Mouse (Mus musculus) lung, embryonic 15.5 days (tissue): ENCODE measurements around the gene Map3k7. TPM values are rescaled to one million over a fixed set of nuclear protein-coding genes. Genes with fewer than 3 reads are reported as not detected.
A peak's percentile ranks its signal among the peaks of the same experiment; 100 is the strongest.

Experiments used
- ATAC-seq: fragments of 200-750 bp; cut with Nextera tagmentation; 2 replicates; pipeline ENCODE4 v1.8.0; 2017; ENCODE audit warnings: moderate number of reproducible peaks, borderline replicate concordance; ENCODE audit not compliant: low FRiP score, low TSS enrichment; ENCODE audit errors: extremely low read depth
- H3K27ac ChIP-seq: fragments of 300-500 bp; sonication (generic); 2 replicates; pipeline ENCODE4 v1.5.1; 2015; ENCODE audit warnings: moderate library complexity, mild to moderate bottlenecking, inconsistent platforms
- H3K27me3 ChIP-seq: fragments of 300-500 bp; sonication (generic); 2 replicates; pipeline ENCODE4 v1.6.1; 2015; ENCODE audit warnings: inconsistent platforms
- H3K36me3 ChIP-seq: fragments of 300-500 bp; sonication (generic); 2 replicates; pipeline ENCODE4 v1.6.1; 2015; ENCODE audit warnings: inconsistent platforms
- H3K4me1 ChIP-seq: fragments of 300-500 bp; sonication (generic); 2 replicates; pipeline ENCODE4 v1.6.1; 2015; ENCODE audit warnings: inconsistent platforms
- H3K4me2 ChIP-seq: fragments of 300-500 bp; sonication (generic); 2 replicates; pipeline ENCODE4 v1.6.1; 2015; ENCODE audit warnings: inconsistent platforms, mild to moderate bottlenecking, moderate library complexity
- H3K4me3 ChIP-seq: fragments of 300-500 bp; sonication (generic); 2 replicates; pipeline ENCODE4 v1.5.1; 2015; ENCODE audit warnings: mild to moderate bottlenecking, inconsistent platforms
- H3K9ac ChIP-seq: fragments of 300-500 bp; sonication (generic); 2 replicates; pipeline ENCODE4 v1.6.1; 2015; ENCODE audit warnings: inconsistent platforms
- H3K9me3 ChIP-seq: fragments of 300-500 bp; sonication (generic); 2 replicates; pipeline ENCODE4 v1.6.1; 2016; ENCODE audit warnings: inconsistent platforms
- WGBS: fragments of 180-500 bp; shearing (Covaris S2); methylation state at CpG from one replicate; pipeline ENCODE4 v1.1.7; 2015; 5-methylcytosine and 5-hydroxymethylcytosine counted together
- polyA plus RNA-seq: library from polyadenylated mRNA; unstranded; fragments of >200 nt; fragmentation: Nextera tagmentation; extraction: Ambion mirVana; gene quantifications from 2 replicates; pipeline ENCODE4 v1.2.1, GENCODE M21; 2015

Map3k7 gene
- polyA plus RNA-seq, 1 experiment from 2014 or later = 34.6 TPM

DNA sequence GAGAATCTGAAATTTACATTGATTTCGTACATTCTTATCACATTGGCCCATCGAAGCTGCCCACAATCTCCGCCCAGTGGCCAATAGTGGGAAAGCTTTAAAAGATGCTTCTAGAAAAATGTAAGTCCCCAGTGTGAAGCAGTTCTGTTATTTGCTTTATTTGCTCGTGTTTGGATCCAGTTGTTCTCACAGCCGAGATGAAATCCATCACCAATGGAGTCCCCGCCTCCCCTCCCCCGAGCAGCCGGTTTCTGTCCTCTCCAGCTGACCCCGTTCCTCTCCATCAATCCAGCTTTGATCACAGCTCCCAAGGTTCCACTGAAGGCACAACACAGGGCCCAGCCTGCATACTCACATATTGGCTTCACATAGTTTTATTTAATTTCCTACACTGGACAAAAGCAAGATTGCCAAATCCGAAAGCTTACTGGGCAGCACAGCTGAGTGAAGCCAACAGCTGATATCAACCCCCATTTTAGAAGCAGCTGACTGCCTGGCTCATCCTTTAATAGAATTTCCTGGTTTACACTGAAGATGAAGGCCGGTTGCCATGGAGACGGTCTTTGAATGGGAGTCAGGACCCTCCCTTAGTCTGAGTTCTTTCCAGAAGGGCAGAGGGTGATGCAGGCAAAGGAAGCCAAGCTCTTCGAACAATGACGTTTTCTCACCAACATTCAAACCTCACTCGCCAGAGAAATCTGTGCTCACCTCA lies 78.0 kb downstream of the Map3k7 start:
- Histone ChIP-seq H3K4me3 (no peak overlapping the region), H3K36me3 (no peaks in the 10 kb centered on the region), H3K4me1 (0 out of 2 replicates have a peak, but pooled peaks cover 6% of the 10 kb centered on the region), H3K9ac (no peak overlapping the region), H3K27ac (no peak overlapping the region), H3K27me3 (no peaks in the 10 kb centered on the region), H3K9me3 (no peaks in the 10 kb centered on the region), H3K4me2 (no peak overlapping the region)
- 50% methylated on average over 15 of the region's 15 CpGs for WGBS
- no peak for ATAC-seq

GRCm38 (mm10) chr4:32045234-32045633 lies 81.3 kb downstream of the Map3k7 start:
- no peak overlapping the region for H3K27ac ChIP-seq
- no peaks in the 10 kb centered on the region for H3K27me3 ChIP-seq
- no peak overlapping the region for H3K9ac ChIP-seq
- ATAC-seq = no peak
- 0 out of 2 replicates have a peak, but pooled peaks cover 6% of the 10 kb centered on the region for H3K4me1 ChIP-seq
- H3K36me3 ChIP-seq = no peaks in the 10 kb centered on the region
- H3K4me3 ChIP-seq = no peak overlapping the region
- WGBS = 26% methylated on average over 5 of the region's 5 CpGs
- no peak overlapping the region for H3K4me2 ChIP-seq
- H3K9me3 ChIP-seq = no peaks in the 10 kb centered on the region

DNA sequence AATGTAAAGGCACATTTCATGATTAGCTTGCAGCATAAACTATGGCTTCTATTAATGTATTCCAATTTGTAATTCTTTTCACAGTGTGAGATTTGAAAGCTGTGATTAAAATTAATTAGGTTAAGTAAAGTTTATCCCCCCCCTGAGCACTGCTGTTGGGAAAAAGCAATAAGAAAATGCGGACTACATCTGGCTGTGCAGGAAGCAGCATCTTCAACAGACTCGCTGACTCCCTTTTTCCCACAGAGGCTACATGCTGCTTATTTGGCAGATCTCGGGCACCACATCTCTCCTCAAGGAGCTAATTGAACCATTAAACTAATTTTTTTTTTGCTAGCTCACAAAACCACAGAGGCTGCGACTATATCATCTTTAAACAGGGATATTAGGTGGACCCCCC lies 85.9 kb downstream of the Map3k7 start:
- no peaks in the 10 kb centered on the region for H3K36me3 ChIP-seq
- no peak overlapping the region for H3K4me3 ChIP-seq
- ATAC-seq = no peak
- no peak overlapping the region for H3K9ac ChIP-seq
- no peaks in the 10 kb centered on the region for H3K9me3 ChIP-seq
- no peak overlapping the region for H3K27ac ChIP-seq
- H3K4me1 ChIP-seq = no peaks in the 10 kb centered on the region; the same call in 1 of the 2 replicates
- 68% methylated on average over 4 of the region's 4 CpGs for WGBS
- H3K4me2 ChIP-seq = no peak overlapping the region
- H3K27me3 ChIP-seq = no peaks in the 10 kb centered on the region

DNA sequence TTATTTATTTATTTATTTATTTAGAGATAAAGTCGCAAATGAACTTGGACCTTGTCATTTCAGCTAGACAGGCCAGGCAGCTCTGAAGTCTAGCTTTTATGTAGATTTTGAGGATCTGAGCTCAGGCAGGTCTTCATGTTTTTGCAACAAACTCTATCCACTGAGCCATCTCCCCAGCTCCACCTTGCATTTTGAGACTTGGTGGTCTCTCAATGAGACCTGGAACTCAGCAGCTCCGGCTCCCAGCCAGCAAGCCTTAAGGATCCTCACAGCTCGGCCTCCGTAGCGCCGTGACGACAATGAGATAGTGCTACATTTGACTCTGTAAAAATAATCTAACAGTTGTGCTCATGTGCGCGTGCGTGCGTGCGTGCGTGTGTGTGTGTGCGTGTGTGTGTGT lies 89.3 kb downstream of the Map3k7 start:
- no peak overlapping the region for H3K27ac ChIP-seq
- H3K4me1 ChIP-seq = peaks cover 10% of the 10 kb centered on the region
- no peaks in the 10 kb centered on the region for H3K27me3 ChIP-seq
- H3K4me2 ChIP-seq = no peak overlapping the region
- no peaks in the 10 kb centered on the region for H3K36me3 ChIP-seq
- no peak overlapping the region for H3K4me3 ChIP-seq
- no peak overlapping the region for H3K9ac ChIP-seq
- no peaks in the 10 kb centered on the region for H3K9me3 ChIP-seq
- no peak for ATAC-seq
- WGBS = 90% methylated on average over 14 of the region's 14 CpGs

DNA sequence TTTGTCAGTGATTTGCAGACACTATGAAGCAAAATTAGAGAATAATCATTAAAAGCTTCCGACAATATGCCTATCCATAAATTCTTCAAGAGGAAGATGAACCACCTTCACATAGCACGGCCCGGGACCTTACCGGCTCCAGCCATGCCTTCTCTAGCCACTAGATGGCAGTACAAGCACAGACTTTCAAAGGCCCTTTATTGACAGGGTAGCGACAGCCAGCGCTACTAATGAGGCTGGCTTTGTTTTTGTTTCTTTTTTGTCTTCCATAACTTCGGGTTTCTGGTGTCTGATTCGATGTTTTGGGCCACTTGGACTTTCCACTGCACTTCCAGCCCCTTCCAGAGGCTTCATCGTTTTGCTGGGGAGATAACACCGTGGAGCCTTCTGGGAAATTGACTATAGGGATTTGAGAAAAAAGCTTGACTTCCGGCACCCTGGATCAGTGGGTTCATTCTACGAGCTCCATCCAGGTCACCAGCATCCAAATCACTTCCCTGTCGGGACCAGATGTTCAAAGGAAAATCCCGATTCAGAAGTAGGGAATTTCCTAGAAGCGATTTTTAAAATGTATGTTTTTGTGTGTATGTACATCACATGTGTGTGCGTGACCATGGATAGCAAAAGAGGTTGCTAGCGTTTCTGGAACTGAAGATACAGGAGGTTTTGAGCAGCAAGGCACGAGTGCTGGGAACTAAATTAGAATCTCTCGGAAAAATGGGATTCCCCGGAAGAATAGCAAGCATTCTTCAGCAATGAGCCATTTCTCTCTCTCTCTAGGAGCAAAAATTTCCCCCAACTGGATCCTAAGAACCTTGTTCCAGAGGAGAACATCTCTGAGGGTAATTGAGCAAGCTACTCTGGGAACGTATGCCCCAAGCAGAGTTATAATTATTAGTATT lies 91.5 kb downstream of the Map3k7 start:
- Histone ChIP-seq H3K9ac (peak overlapping the region; percentile 51), H3K4me1 (peaks cover 10% of the 10 kb centered on the region), H3K4me3 (peak overlapping the region; percentile 47), H3K9me3 (no peaks in the 10 kb centered on the region), H3K27me3 (no peaks in the 10 kb centered on the region), H3K36me3 (no peaks in the 10 kb centered on the region), H3K4me2 (peak overlapping the region; percentile 70), H3K27ac (no peak overlapping the region)
- peak; percentile 91; the same call in 1 of the 2 replicates for ATAC-seq
- WGBS = 17% methylated on average over 21 of the region's 21 CpGs

DNA sequence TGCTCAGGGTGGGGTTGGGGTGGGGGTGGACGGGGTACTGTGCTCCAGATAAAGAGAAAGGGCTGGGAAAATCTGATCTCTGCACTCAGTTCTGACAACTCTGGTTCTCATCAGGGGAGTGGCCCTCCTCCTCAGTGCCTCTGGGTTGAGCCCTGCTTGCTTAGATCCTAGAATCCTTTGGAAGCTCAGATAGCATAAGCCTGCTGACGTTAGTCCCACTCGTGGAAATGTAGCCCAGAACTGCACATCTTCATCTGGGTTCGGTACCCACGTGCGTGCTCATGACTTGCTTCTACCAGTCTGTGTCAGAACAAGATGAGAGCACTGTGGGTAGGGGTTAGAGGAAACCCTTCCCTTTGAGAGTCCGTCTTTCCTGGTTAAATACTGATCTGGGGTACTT lies 92.5 kb downstream of the Map3k7 start:
- no peak for ATAC-seq
- no peak overlapping the region for H3K4me3 ChIP-seq
- H3K9ac ChIP-seq = no peak overlapping the region
- H3K36me3 ChIP-seq = no peaks in the 10 kb centered on the region
- H3K4me2 ChIP-seq = no peak overlapping the region
- no peaks in the 10 kb centered on the region for H3K9me3 ChIP-seq
- H3K4me1 ChIP-seq = peaks cover 10% of the 10 kb centered on the region
- no peaks in the 10 kb centered on the region for H3K27me3 ChIP-seq
- 68% methylated on average over 7 of the region's 7 CpGs for WGBS
- no peak overlapping the region for H3K27ac ChIP-seq

GRCm38 (mm10) chr4:32057102-32057501 lies 93.2 kb downstream of the Map3k7 start:
- H3K4me2 ChIP-seq = no peak overlapping the region
- no peaks in the 10 kb centered on the region for H3K36me3 ChIP-seq
- H3K4me1 ChIP-seq = peaks cover 10% of the 10 kb centered on the region
- no peaks in the 10 kb centered on the region for H3K27me3 ChIP-seq
- H3K4me3 ChIP-seq = no peak overlapping the region
- H3K9me3 ChIP-seq = no peaks in the 10 kb centered on the region
- H3K9ac ChIP-seq = no peak overlapping the region
- WGBS = 45% methylated on average over 5 of the region's 5 CpGs
- ATAC-seq = no peak
- no peak overlapping the region for H3K27ac ChIP-seq

DNA sequence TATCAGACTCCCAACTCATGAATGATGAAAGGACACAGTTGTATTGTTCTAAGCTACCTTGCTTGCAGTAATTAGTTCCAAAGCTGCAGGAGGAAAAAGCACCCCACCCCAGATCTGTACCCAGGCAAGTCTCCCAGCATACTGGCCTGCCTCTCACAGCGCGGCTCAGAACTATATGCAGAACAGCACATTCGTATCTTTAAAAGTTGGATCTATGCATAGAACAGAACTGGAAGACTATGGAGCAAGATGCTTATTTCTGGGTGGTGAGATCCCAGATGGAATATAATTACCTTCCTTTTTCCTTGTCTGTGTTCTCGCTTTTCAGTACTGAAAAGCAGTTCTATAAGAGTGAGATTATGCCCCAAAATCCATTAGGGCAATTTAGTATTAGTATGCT lies 96.8 kb downstream of the Map3k7 start:
- ATAC-seq = no peak
- no peaks in the 10 kb centered on the region for H3K9me3 ChIP-seq
- no peak overlapping the region for H3K4me2 ChIP-seq
- no peak overlapping the region for H3K27ac ChIP-seq
- 87% methylated on average over 4 of the region's 4 CpGs for whole genome bisulfite sequencing
- H3K4me3 ChIP-seq = no peak overlapping the region
- no peak overlapping the region for H3K9ac ChIP-seq
- H3K4me1 ChIP-seq = peaks cover 11% of the 10 kb centered on the region
- no peaks in the 10 kb centered on the region for H3K36me3 ChIP-seq
- H3K27me3 ChIP-seq = no peaks in the 10 kb centered on the region

- no peak for ATAC-seq
- WGBS = 82% methylated on average over 4 of the region's 4 CpGs
- Histone ChIP-seq H3K4me1 (0 out of 2 replicates have a peak, but pooled peaks cover 3% of the 10 kb centered on the region), H3K27ac (no peak overlapping the region), H3K36me3 (no peaks in the 10 kb centered on the region), H3K9ac (no peak overlapping the region), H3K27me3 (no peaks in the 10 kb centered on the region), H3K4me3 (no peak overlapping the region), H3K9me3 (no peaks in the 10 kb centered on the region), H3K4me2 (no peak overlapping the region)
Observed at GRCm38 (mm10) chr4:32062381-32063059, 98.6 kb downstream of the Map3k7 start.

DNA sequence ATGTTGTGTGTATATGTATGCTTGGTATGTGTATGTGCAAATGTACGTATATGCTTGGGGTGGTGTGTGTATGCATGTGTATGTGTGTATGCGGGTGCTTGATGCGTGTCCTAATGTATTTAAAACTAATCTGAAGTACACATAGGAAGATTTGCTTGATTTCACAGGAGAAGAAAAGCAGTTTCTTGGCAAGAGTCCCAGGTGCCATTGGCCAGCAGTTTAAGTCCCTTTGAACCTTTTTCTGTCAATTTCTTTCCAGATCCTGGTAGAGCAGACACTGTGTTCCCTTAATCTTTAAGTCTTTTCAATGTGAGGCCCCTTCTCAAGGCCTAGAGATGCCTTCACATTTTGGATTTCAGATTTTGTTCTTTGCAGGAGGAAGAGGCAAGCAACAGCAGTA lies 99.4 kb downstream of the Map3k7 start:
- Histone ChIP-seq H3K36me3 (no peaks in the 10 kb centered on the region), H3K27ac (no peak overlapping the region), H3K4me2 (no peak overlapping the region), H3K4me3 (no peak overlapping the region), H3K27me3 (no peaks in the 10 kb centered on the region), H3K9ac (no peak overlapping the region), H3K4me1 (0 out of 2 replicates have a peak, but pooled peaks cover 3% of the 10 kb centered on the region), H3K9me3 (no peaks in the 10 kb centered on the region)
- no peak for ATAC-seq
- 69% methylated on average over 3 of the region's 3 CpGs for WGBS
